Comparison of ENCODE assay signal across 20 mouse cellular contexts in the genomic region with DNA sequence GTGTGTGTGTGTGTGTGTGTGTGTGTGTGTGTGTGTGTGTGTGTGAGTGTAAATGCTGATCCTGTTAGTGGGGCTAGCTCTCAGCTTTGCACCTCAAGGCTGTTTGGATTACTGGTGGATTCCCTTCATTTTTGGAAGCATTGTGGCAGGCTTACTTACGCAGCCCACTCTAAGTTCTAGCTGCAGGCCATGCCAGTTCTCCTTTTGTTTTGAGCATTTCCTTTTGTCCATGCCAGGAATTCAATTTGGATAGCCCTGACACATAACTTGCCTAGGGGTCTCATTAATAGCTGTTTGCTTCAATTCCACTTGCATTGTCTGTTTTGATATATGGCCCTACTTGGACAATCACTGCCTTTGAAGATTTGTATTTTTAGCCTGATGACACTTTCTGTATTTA.
DNase-seq lines count a peak whose midpoint lies in the region; ATAC-seq and TF ChIP-seq lines count a peak whose summit lies in the region.
"Had no signal": no experiment of that assay in that cellular context is flagged by ENCODE, and none has a peak within 500 bp of the region (broad histone marks: within the 10 kb centered on the region; RNA-seq: fewer than 3 reads in every experiment).

No protein-coding gene starts in this region.

- no peak overlapping the region for H3K27ac ChIP-seq in kidney, postnatal 0 days
- no peak overlapping the region for H3K27ac ChIP-seq in forebrain, embryonic 16.5 days (ENCODE audit: low read length)
- H3K27ac ChIP-seq: embryonic facial prominence, embryonic 13.5 days; gastrocnemius, adult 2 months; heart, embryonic 15.5 days; hindbrain, embryonic 15.5 days had no signal

- H3K4me2 ChIP-seq in kidney, postnatal 0 days (ENCODE audit: low read length) = no peak overlapping the region
- H3K4me2 ChIP-seq in forebrain, embryonic 16.5 days (ENCODE audit: low read length) = no peak overlapping the region
- H3K4me2 ChIP-seq: embryonic facial prominence, embryonic 13.5 days; heart, embryonic 15.5 days; hindbrain, embryonic 15.5 days had no signal

- in situ Hi-C loops in Patski (cut with MboI; ENCODE audit: low pct_unique_long_range_greater_than_20kb) = no loop called here

- CTCF ChIA-PET in Patski (lab: Charles Lee) = interaction anchor here (1.1 to 1.6 kb wide), 2 partner anchors 15 to 152 kb away, joined by 3 to 4 read pairs; no protein-coding TSS in a partner anchor

- no peaks in the 10 kb centered on the region for H3K4me1 ChIP-seq in kidney, postnatal 0 days (replicated peaks; ENCODE audit: insufficient read depth, low read length)
- no peaks in the 10 kb centered on the region for H3K4me1 ChIP-seq in forebrain, embryonic 16.5 days (replicated peaks; ENCODE audit: control insufficient read depth, insufficient read depth, low read length)
- H3K4me1 ChIP-seq: heart, embryonic 15.5 days; hindbrain, embryonic 15.5 days had no signal

- H3K27me3 ChIP-seq in kidney, postnatal 0 days (ENCODE audit: insufficient read depth, low read length) = no peaks in the 10 kb centered on the region
- H3K27me3 ChIP-seq in Patski = peaks cover 6% of the 10 kb centered on the region
- no peaks in the 10 kb centered on the region for H3K27me3 ChIP-seq in forebrain, embryonic 16.5 days (replicated peaks; ENCODE audit: control insufficient read depth, insufficient read depth, low read length)
- H3K27me3 ChIP-seq: embryonic facial prominence, embryonic 13.5 days; heart, embryonic 15.5 days; hindbrain, embryonic 15.5 days had no signal

- POLR2A ChIA-PET in Patski (lab: Charles Lee) = no interaction called here

- no peaks in the 10 kb centered on the region for H3K36me3 ChIP-seq in kidney, postnatal 0 days (ENCODE audit: insufficient read depth, low read length)
- H3K36me3 ChIP-seq in forebrain, embryonic 16.5 days (ENCODE audit: control insufficient read depth, insufficient read depth) = no peaks in the 10 kb centered on the region
- H3K36me3 ChIP-seq: embryonic facial prominence, embryonic 13.5 days; G1E; heart, embryonic 15.5 days; hindbrain, embryonic 15.5 days had no signal

- H3K4me3 ChIP-seq in kidney, postnatal 0 days (replicated peaks; ENCODE audit: low read depth, low read length) = no peak overlapping the region
- H3K4me3 ChIP-seq in forebrain, embryonic 16.5 days (replicated peaks; ENCODE audit: low read length) = no peak overlapping the region
- H3K4me3 ChIP-seq: embryonic facial prominence, embryonic 13.5 days; gastrocnemius, adult 2 months; heart, embryonic 15.5 days; hindbrain, embryonic 15.5 days had no signal

- no peak for ATAC-seq in kidney, postnatal 0 days (replicated peaks; ENCODE audit: low FRiP score, low read depth)
- ATAC-seq in Patski = peak; percentile 17
- peak; percentile 63 for ATAC-seq in forebrain, embryonic 16.5 days
- no peak for ATAC-seq in granulocyte monocyte progenitor cell, adult 5-6 weeks (replicated peaks; ENCODE audit: poor library complexity, severe bottlenecking)
- ATAC-seq: CD4-positive, CD25-positive, alpha-beta regulatory T cell, adult 4 months had no signal

- peak; percentile 17 for DNase-seq in kidney, postnatal 0 days (ENCODE audit: low spot score)
- no peak for DNase-seq in kidney, postnatal 4 days
- no peak for DNase-seq in Patski (ENCODE audit: low read depth, low spot score)
- DNase-seq in embryo, embryonic 10 days (ENCODE audit: low spot score) = peak; percentile 50
- no peak for DNase-seq in spleen, adult 12 weeks (ENCODE audit: low spot score)
- no peak for DNase-seq in adrenal gland, adult 8-10 months
- DNase-seq: cerebellum, postnatal 25 days; gastrocnemius, adult 2 months; heart, adult 18-20 months; kidney, adult 11 months; left cerebral cortex, postnatal 4 days; lung, adult 2 months; lung, postnatal 36 days had no signal

- H3K9ac ChIP-seq in kidney, postnatal 0 days (ENCODE audit: low read depth, low read length) = no peak overlapping the region
- H3K9ac ChIP-seq in forebrain, embryonic 16.5 days (replicated peaks; ENCODE audit: low read depth, low read length) = no peak overlapping the region
- H3K9ac ChIP-seq: embryonic facial prominence, embryonic 13.5 days; heart, embryonic 15.5 days; hindbrain, embryonic 15.5 days had no signal

- TF ChIP-seq CTCF in kidney, postnatal 0 days (IDR thresholded peaks at IDR 0.05; ENCODE audit: low read depth) = no peak
- TF ChIP-seq CTCF in Patski (IDR thresholded peaks at IDR 0.05) = no peak

- WGBS in kidney, postnatal 0 days = 50% methylated on average over 1 of the region's 1 CpGs
- WGBS in forebrain, embryonic 16.5 days = 16% methylated on average over 1 of the region's 1 CpGs

- H3K9me3 ChIP-seq in kidney, postnatal 0 days (replicated peaks; ENCODE audit: low read length) = no peaks in the 10 kb centered on the region
- no peaks in the 10 kb centered on the region for H3K9me3 ChIP-seq in forebrain, embryonic 16.5 days (ENCODE audit: control insufficient read depth, low read length)
- H3K9me3 ChIP-seq: embryonic facial prominence, embryonic 13.5 days; G1E; heart, embryonic 15.5 days; hindbrain, embryonic 15.5 days had no signal

Comparison
In these comparisons a context has a peak if more than half of its experiments do, and no peak if none do; other contexts are left out.
1. DNase-seq: peak in kidney, postnatal 0 days (single experiment) and embryo, embryonic 10 days (single experiment); none in kidney, postnatal 4 days (0 of 2), Patski (single experiment), spleen, adult 12 weeks (single experiment) and adrenal gland, adult 8-10 months (single experiment).
2. ATAC-seq: peak in Patski (single experiment) and forebrain, embryonic 16.5 days (single experiment); none in kidney, postnatal 0 days (single experiment) and granulocyte monocyte progenitor cell, adult 5-6 weeks (single experiment).